Mouse (Mus musculus) midbrain, postnatal 0 days (tissue): ENCODE data around the gene Ece2. TPM values are rescaled to one million over a fixed set of nuclear protein-coding genes. Genes with fewer than 3 reads are reported as not detected.
"Not testable (repeated sequence)": the region's sequence is repeated elsewhere in the genome, so short reads cannot be mapped to it uniquely, and the experiment has no call there.

Experiments
- ATAC-seq: fragments of 200-750 bp; cut with Nextera tagmentation; 2 replicates; pipeline ENCODE4 v1.8.0; 2017; ENCODE audit warnings: moderate number of reproducible peaks, mild to moderate bottlenecking, moderate TSS enrichment, moderate library complexity; ENCODE audit not compliant: low FRiP score
- DNase-seq: peaks from one replicate; pipeline ENCODE4 v3.0.0-alpha.2; 2015; ENCODE audit warnings: low spot score
- H3K27ac ChIP-seq: fragments of 300-500 bp; sonication (generic); 2 replicates; pipeline ENCODE4 v1.5.1; 2014; ENCODE audit warnings: low read depth, mild to moderate bottlenecking, low read length, mixed read lengths
- H3K27me3 ChIP-seq: fragments of 300-500 bp; sonication (generic); 2 replicates; pipeline ENCODE4 v1.6.1; 2014; ENCODE audit warnings: low read length, control low read depth, mixed read lengths; ENCODE audit not compliant: insufficient read depth
- H3K36me3 ChIP-seq: fragments of 300-500 bp; sonication (generic); 2 replicates; pipeline ENCODE4 v1.6.1; 2014; ENCODE audit warnings: low read length, control low read depth, mixed read lengths; ENCODE audit not compliant: insufficient read depth
- H3K4me1 ChIP-seq: fragments of 300-500 bp; sonication (generic); 2 replicates; pipeline ENCODE4 v1.6.1; 2014; ENCODE audit warnings: mild to moderate bottlenecking, control low read depth, antibody characterized with exemption, low read length, mixed read lengths; ENCODE audit not compliant: insufficient read depth
- H3K4me2 ChIP-seq: fragments of 300-500 bp; sonication (generic); 2 replicates; pipeline ENCODE4 v1.6.1; 2014; ENCODE audit warnings: low read depth, mild to moderate bottlenecking, low read length, mixed read lengths; ENCODE audit not compliant: poor library complexity, severe bottlenecking
- H3K4me3 ChIP-seq: fragments of 300-500 bp; sonication (generic); 2 replicates; pipeline ENCODE4 v1.5.1; 2014; ENCODE audit warnings: low read depth, mild to moderate bottlenecking, low read length, moderate library complexity
- H3K9ac ChIP-seq: fragments of 300-500 bp; sonication (generic); replicated peaks from 2 replicates; pipeline ENCODE4 v1.6.1; 2014; ENCODE audit warnings: mild to moderate bottlenecking, low read length, moderate library complexity, mixed read lengths; ENCODE audit not compliant: poor library complexity, severe bottlenecking
- H3K9me3 ChIP-seq: fragments of 300-500 bp; sonication (generic); 2 replicates; pipeline ENCODE4 v1.6.1; 2016; ENCODE audit warnings: low read length, control low read depth
- CTCF ChIP-seq: IDR thresholded peaks from 2 replicates; pipeline ENCODE4 v1.5.1; 2016; ENCODE audit warnings: antibody characterized with exemption, mild to moderate bottlenecking
- WGBS: fragments of 180-500 bp; shearing (Covaris S2); extraction: QIAGEN DNeasy Blood & Tissue Kit; methylation state at CpG from one replicate; pipeline ENCODE4 v1.1.7; 2014; 5-methylcytosine and 5-hydroxymethylcytosine counted together
- polyA plus RNA-seq: library from polyadenylated mRNA; unstranded; fragments of >200 nt; fragmentation: Nextera tagmentation; extraction: Ambion mirVana; gene quantifications from 2 replicates; pipeline ENCODE4 v1.2.1, GENCODE M21; 2015
- total RNA-seq: library from RNA; depleted of rRNA; stranded (reverse); fragments of >200 nt; gene quantifications from 2 replicates; pipeline ENCODE4 v1.2.3, GENCODE M21; 2014

Ece2 gene
- total and polyA plus RNA-seq, 2 experiments from 2014 or later = 16.7 to 24.4 TPM

DNA sequence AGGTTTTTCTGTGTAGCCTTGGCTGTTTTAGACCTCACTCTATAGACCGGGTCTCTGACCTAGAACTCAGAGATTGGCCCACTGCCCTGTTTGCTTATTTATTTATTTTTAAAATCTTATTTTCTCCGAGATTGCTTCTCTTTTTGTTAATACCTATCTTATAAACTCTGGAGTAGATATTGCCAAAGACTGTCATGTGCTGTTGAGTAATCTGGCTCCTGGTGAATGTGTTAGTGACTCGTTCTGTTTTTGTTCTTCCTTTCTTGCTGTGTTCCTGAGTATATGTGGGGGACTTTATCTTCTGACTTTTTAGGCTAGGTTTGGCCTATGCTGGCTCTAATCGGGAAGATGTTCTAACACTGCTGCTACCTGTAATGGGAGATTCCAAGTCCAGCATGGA, 28.0 kb downstream of the Ece2 start:
- Histone ChIP-seq H3K4me1 (0 out of 2 replicates have a peak, but pooled peaks cover 5% of the 10 kb centered on the region), H3K9ac (no peak overlapping the region), H3K4me2 (no peak overlapping the region), H3K36me3 (peaks cover 68% of the 10 kb centered on the region), H3K4me3 (no peak overlapping the region), H3K27ac (no peak overlapping the region), H3K27me3 (no peaks in the 10 kb centered on the region), H3K9me3 (no peaks in the 10 kb centered on the region)
- ATAC-seq (no peak), DNase-seq (no peak)
- 92% methylated on average over 4 of the region's 4 CpGs for WGBS
- TF ChIP-seq CTCF = no peak

DNA sequence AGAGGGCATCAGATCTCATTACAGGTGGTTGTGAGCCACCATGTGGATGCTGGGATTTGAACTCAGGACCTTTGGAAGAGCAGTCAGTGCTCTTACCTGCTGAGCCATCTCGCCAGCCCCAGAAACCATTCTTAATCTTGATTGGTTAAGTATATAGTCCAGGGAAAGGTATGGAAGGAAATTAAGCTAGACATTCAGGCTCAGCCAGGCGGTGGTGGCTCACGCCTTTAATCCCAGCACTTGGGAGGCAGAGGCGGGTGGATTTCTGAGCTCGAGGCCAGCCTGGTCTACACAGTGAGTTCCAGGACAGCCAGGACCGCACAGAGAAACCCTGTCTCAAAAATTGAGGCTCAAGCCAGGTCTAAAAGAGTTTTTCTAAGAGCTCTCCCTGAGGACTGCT, 38.4 kb downstream of the Ece2 start, which contains the start of gene Eif4g1:
Eif4g1 (plus strand) TSS at position 301 of the 400 bp plus-strand sequence.
- not testable (repeated sequence) for DNase-seq, ATAC-seq, H3K4me2 ChIP-seq, H3K4me1 ChIP-seq, H3K36me3 ChIP-seq, H3K9me3 ChIP-seq, H3K27ac ChIP-seq, H3K4me3 ChIP-seq, H3K27me3 ChIP-seq, H3K9ac ChIP-seq
- 98% methylated on average over 3 of the region's 6 CpGs for WGBS

GRCm38 (mm10) chr16:20670291-20670690, 40.7 kb downstream of the Ece2 start:
- DNase-seq (no peak), ATAC-seq (no peak)
- no peak overlapping the region for H3K4me2 ChIP-seq
- WGBS = 96% methylated on average over 3 of the region's 3 CpGs
- H3K27ac ChIP-seq = no peak overlapping the region
- H3K4me1 ChIP-seq = peaks cover 8% of the 10 kb centered on the region
- no peaks in the 10 kb centered on the region for H3K27me3 ChIP-seq
- no peak overlapping the region for H3K9ac ChIP-seq
- H3K9me3 ChIP-seq = no peaks in the 10 kb centered on the region
- peaks cover 1% of the 10 kb centered on the region; the same call in 1 of the 2 replicates for H3K36me3 ChIP-seq
- no peak for TF ChIP-seq CTCF
- no peak overlapping the region for H3K4me3 ChIP-seq

DNA sequence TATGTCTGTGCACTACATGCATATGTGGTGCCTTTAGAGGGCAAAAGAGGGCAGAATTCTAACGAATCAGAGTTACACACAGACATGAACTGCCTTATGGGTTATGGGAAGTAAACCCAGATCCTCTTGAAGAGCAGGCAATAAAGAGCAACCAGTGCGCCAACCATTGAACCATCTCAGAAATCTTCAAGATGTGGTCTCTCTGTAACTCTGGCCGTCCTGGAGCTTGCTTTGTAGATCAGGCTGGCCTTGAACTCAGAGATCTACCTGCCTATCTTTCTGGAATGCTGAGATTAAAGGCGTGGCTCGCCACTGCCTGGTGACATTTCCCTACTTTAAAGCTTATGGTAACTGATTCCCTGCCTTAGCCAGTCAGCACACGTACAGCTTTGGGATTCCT, 42.3 kb downstream of the Ece2 start:
- Histone ChIP-seq H3K9ac (no peak overlapping the region), H3K27me3 (no peaks in the 10 kb centered on the region), H3K36me3 (peaks cover 14% of the 10 kb centered on the region), H3K9me3 (no peaks in the 10 kb centered on the region), H3K4me2 (peak overlapping the region; percentile 87), H3K4me1 (peaks cover 8% of the 10 kb centered on the region), H3K27ac (no peak overlapping the region), H3K4me3 (peak overlapping the region; percentile 92)
- no peak for DNase-seq
- TF ChIP-seq CTCF = no peak
- WGBS = 22% methylated on average over 6 of the region's 6 CpGs
- ATAC-seq = no peak

DNA sequence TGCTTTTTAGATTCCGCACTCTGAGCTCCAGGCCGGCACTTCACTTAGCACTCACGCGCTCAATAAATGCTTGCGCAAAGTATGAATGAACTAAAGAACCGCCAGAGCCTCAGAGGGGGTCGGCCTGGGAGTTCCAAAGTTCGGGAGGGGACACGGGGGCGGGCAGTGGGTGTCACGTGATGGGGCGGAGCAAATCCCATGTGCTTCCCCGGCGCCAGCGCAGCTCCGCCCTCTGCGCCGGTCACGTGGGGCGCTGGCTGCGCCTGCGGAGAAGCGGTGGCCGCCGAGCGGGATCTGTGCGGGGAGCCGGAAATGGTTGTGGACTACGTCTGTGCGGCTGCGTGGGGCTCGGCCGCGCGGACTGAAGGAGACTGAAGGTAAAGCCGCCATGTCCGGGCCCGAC, 42.9 kb downstream of the Ece2 start:
- DNase-seq (peak; percentile 95), ATAC-seq (peak; percentile 96)
- peak overlapping the region; percentile 96 for H3K9ac ChIP-seq
- no peak for TF ChIP-seq CTCF
- peaks cover 18% of the 10 kb centered on the region for H3K36me3 ChIP-seq
- H3K4me3 ChIP-seq = peak overlapping the region; percentile 92
- H3K27ac ChIP-seq = peak overlapping the region; percentile 82
- H3K9me3 ChIP-seq = no peaks in the 10 kb centered on the region
- no peaks in the 10 kb centered on the region for H3K27me3 ChIP-seq
- peaks cover 8% of the 10 kb centered on the region for H3K4me1 ChIP-seq
- 1% methylated on average over 37 of the region's 38 CpGs for WGBS
- H3K4me2 ChIP-seq = peak overlapping the region; percentile 87

DNA sequence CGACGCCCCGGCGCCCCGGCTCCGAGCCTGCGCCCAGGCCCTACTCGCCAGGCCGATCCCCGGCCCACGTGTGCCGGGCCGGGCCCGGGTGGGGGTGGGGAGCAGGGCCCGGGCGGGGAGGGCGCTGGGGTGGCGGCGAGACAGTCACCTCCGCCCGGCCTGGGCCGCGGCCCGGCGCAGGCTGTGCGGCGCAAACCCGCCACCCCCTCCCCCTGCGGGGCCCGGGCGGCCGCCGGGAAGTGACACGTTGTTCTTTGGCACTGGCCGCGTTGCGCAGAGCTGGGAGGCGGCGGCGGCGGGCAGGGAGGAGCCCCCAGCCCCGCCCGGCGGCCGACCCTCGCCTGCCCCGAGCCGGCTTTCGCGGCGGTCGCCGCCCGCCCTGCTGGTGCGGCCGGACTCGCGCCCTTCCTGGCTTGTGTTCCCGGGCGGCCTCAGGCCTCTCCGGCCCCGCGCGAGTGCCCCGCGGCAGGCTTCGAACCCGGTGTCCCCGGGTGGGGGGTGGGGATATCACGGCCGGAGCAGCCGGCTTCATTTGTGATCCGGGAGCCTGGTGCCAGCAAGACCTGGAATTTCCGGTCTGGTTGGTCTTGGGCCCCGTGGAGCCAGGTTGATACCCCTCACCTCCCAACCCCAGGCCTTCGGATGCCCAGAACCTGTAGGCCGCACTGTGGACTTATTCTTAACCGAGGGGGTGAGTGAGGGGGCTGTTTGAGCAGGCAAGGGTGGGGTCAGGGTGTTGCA, 43.5 kb downstream of the Ece2 start:
- H3K9me3 ChIP-seq = no peaks in the 10 kb centered on the region
- DNase-seq (peak; percentile 41), ATAC-seq (peak; percentile 82)
- peak overlapping the region; percentile 82 for H3K27ac ChIP-seq
- H3K4me3 ChIP-seq = peak overlapping the region; percentile 92
- peak overlapping the region; percentile 87 for H3K4me2 ChIP-seq
- no peak for TF ChIP-seq CTCF
- under 1% methylated on average over 47 of the region's 78 CpGs for WGBS
- peaks cover 8% of the 10 kb centered on the region for H3K4me1 ChIP-seq
- H3K27me3 ChIP-seq = no peaks in the 10 kb centered on the region
- peaks cover 24% of the 10 kb centered on the region for H3K36me3 ChIP-seq
- H3K9ac ChIP-seq = peak overlapping the region; percentile 96
